Mouse (Mus musculus) T-helper 2 cell (primary cell): ENCODE measurements around the gene Ptch2.

ENCODE experiments used
- in situ Hi-C: fragments of 300-600 bp; cut with MboI, MseI; formaldehyde crosslinking; loops from one replicate; pipeline ENCODE4 v1.15.1; 2025; ENCODE audit warnings: high pct_unique_total_duplicates

Gene Ptch2

DNA sequence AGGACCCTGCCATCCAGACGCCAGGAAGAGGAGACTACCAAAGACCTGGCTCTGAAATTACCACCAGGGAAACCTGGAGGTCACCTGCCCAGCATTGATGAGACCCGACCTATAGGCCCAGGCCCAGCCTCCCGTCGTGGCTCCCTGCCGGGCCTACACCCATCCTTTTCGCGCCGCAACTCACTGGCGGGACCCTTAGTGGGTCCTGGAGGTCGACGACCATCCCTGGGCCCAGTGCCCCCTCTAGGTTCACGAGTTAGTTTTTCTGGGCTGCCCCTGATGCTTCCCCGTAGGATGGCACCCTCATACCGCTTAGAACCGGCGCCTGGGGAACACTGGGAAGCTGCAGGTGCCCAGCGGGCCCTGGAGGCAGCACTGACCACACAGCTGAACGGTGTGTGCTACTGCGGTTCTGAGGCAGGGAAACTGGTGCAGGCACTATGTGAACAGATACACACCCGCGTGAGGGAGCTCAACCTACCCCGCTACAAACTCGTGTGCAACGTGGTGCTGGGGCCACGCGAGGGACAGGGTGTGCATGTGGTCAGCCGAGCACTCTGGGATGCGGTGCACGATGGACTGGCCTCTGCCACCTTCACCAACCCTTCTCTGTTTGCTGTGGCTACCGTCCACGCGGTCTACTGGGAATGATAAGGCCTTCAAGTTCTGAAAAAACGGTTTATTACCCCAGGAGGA lies 32.3 kb downstream of the Ptch2 start:
- in situ Hi-C loops = no loop called here

DNA sequence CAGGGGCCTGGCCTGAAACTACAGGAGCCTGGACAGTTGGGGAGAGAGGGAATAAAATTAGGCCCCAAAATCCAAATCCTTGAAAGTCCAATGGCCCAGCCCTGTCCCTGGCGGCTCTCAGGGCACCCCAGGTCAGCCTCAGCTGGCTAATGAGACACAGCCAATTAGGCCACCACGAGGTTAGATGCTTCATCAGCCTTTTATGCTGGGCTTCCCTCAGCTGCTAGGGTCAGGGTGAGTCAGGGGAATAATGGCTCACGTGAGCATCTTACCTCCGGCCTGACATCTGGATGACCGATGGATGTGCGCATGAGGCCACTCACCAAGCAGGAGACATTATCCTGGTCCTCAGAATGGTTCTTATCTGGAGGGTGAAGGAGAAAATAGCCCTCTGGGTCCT lies 34.9 kb downstream of the Ptch2 start:
- in situ Hi-C loops = loop anchor here (5.0 to 10.0 kb wide), 2 partner anchors 133 to 306 kb away; partner anchors contain the start of genes Hectd3 and Hpdl

DNA sequence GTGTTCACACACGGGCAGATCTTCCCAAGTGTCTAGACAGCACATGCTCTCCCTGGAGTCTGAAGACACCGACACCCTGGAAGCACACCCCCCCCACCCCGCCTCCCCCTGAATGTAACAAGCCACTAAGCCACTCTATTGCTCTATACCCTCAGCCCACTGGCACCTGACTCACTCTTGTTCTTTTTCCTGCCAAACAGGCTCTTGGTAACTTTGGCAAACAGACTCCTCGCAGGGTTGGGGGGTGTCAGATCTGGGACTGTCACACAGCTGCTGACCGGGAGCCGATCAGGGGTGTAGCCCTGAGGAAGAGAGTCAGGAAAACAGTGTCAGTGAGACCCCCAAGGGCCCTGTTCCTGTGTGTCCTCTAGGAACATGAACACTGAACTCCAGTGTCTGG lies 35.3 kb downstream of the Ptch2 start:
- in situ Hi-C loops = loop anchor here (5.0 to 10.0 kb wide), 2 partner anchors 134 to 306 kb away; partner anchors contain the start of genes Hectd3 and Hpdl

DNA sequence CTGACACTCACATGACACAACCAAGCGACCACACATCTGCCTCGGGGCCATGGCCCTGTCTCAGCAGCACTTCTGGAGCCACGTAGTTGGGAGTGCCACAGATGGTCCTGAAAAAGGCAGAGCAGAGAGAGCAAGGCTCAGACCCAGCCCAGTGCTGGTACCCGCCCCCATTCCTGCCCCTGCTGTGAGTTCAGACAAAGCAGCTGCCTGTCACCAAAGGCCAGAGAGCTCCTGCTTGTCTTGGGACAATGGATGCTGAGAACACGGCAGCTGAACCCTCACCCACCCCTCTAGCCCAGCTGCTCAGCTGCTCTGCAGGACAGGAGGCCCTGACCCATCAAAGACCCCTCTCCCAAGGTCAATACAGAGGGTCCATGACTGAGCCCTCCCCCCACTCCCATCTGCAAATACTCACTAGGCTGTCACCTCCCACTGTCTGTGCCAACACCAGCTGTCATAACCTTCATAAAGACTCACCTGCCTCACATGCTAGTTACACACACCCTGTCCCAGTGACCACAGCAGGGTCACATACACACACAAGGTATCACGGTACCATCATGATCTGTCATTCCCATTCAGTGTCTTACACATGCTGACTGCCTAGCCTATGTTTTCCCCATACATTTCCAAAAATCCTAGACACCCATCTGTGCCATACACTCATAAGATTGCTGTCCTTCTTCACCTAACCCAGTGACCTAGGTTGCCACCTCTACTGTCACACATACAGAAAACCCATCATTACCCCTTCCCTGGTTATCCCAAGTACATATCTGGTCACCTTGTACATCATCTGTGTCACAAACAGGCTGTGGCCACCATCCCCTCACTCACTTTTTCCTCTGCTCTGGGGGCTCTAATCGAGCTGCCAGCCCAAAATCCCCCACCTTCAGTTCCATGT lies 36.3 kb downstream of the Ptch2 start:
- in situ Hi-C loops = loop anchor here (5.0 to 10.0 kb wide), 2 partner anchors 135 to 307 kb away; partner anchors contain the start of genes Hectd3 and Hpdl

DNA sequence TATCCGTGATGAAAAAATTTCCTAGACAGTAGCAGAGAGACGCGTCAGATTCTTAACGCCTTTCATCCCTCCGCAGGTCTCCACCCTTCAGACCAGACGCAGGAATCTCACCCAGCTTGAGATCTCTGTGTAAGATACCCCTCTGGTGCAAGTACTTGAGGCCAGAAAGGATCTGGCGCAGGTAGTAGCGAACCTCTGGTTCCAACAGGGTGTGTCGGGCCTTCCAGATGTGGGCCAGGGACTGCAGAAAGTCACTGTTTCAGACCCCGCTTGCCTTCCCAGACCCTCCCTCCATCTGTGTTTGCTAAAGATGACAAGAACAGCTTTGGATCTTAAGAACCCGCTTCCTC lies 36.9 kb downstream of the Ptch2 start:
- in situ Hi-C loops = loop anchor here (5.0 to 10.0 kb wide), 2 partner anchors 135 to 308 kb away; partner anchors contain the start of genes Hectd3 and Hpdl

DNA sequence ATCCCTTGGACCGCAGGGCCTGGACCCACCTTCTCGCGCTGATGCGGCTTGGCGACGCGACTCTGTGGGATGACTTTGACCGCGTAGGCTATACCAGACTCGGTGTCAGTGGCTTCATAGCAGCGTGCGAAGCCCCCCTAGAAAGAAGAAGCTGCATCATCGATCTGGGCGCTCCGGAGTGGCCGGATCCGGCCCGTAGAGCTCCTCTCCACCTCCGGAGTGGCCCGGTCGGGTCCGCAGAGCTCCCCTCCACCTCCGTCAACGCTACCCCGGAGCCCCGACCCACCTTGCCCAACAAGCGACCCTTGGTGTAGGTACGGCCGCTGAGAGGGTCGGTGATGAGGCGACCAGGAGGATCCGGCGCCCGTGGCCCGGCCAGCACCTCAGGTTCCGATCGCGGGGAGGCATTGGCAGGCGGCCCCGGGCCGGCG lies 37.5 kb downstream of the Ptch2 start:
- in situ Hi-C loops = loop anchor here (5.0 to 10.0 kb wide), 2 partner anchors 136 to 309 kb away; partner anchors contain the start of genes Hectd3 and Hpdl

DNA sequence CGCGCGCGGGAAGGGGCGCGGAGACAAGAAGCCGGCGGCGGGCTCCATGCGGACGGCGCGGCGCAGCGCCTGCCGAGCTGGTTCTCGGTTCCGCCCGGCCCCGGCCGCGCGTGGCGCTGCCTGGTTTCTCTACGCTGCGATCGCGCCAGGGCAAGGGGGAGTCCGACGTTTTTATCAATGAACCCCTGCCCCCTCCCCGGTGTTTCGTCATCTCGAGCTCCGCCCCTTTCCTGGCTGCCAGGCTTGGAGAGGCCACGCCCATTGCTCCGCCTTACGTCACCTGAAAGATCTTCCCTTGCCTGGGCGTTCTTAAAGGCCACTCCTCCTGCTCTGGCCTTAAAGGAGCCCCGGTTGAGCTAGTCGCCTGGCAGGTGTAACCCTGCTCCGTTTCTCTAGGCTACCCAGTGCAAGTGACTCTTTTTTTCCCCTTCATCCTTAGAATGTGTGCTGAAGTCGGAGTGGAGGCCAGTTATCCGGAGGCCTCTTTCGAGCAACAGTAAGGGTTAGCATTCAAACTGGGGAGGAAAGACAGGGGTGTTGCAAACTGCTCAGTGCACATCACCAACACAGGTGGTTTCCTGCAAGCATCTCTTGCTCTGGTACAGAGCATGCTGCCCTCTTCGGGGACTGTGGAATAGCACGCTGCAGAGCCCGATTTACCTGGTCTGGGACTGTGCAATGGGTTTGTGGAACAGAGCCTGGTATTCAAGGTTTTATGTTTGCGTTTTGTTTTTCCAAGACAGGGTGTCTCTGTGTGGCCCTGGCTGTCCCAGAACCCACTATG lies 38.1 kb downstream of the Ptch2 start, which contains the start of gene Plk3:
Gene Plk3, minus strand, starts transcription at position 147 of the 784 bp plus-strand sequence.
- in situ Hi-C loops = loop anchor here (5.0 to 10.0 kb wide), 2 partner anchors 137 to 309 kb away; partner anchors contain the start of genes Hectd3 and Hpdl

DNA sequence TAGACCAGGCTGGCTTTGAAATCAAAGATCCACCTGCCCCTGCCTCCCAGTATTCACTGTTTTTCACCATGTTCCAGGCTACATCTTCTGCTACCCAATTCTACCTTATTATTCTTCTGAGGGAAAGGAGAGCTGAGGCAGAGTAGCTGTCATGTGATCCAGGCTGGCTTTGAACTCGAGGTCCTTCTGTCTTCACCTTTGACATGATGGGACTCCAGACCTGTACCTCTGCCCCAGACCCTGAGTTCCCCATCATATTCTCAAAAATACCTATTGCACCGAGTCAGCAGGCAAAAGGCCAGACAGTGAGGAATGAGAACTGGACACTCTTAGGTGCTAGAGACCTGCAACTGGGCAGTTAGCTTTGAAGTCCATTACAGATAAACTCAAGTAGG lies 38.7 kb downstream of the Ptch2 start:
- in situ Hi-C loops = loop anchor here (5.0 to 10.0 kb wide), 2 partner anchors 137 to 310 kb away; partner anchors contain the start of genes Hectd3 and Hpdl

DNA sequence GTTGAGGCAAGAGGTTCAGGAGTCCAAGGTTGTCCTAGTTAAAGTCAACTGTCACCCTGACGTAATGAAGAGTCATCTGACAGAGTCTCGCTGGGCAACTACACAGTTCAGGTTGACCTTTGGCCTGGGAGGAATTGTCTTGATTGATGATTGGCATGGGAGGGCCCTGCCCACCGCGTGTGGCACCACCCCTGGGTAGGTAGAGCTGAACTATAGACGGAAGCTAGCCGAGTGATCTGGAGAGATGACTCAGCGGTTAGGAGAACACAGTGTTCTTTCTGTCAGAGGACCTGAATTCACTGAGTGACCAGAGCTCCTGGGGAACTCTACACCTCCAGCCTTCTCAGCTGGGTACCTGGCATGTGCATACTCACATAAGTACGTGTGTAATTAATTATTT lies 40.2 kb downstream of the Ptch2 start:
- in situ Hi-C loops = loop anchor here (10.0 kb wide), 1 partner anchor 311 kb away; the partner anchor contains the start of gene Hpdl

DNA sequence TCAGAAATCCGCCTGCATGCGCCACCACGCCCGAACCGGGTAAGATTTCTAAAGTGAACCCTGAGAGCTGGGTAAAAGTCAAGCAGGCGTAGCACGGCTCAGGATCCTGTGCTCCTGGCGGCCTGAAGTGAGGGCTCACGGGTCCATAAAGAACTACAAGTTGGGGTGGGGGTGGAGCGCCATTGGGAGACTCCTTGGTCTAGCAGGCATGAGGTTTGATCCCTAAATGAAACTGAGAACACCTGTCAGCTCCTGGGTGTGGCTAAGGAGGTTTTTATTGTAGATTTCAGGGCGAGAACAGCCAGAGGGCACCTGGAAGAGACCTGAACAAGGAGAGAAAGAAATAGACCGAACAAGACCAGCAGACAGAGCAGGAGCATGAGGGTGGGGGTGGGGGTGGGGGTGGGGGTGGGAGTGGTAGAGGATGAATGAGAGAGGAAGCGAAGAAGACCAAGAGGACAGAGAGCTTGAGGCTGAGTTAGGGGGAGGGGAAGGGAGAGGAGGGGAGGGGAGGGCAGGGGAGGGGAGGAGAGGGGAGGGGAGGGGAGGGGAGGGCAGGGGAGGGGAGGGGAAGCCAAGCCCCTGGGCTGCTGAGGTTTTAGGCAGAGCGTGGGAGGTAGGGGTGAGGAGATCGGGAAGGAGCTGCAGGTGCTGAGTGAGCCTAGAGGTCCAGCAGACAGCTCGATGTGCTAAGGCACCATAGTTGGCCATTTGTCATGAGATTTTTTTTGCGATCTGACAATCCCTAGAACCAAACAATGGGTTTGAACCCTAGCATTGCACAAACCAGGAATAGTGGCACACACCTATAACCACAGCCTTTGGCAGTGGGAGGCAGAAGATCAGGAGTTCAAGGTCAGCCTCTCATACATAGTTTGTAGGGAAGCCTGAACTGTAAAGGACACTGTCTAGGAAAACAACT lies 42.7 kb downstream of the Ptch2 start:
- in situ Hi-C loops = loop anchor here (10.0 kb wide), 1 partner anchor 314 kb away; the partner anchor contains the start of gene Hpdl

DNA sequence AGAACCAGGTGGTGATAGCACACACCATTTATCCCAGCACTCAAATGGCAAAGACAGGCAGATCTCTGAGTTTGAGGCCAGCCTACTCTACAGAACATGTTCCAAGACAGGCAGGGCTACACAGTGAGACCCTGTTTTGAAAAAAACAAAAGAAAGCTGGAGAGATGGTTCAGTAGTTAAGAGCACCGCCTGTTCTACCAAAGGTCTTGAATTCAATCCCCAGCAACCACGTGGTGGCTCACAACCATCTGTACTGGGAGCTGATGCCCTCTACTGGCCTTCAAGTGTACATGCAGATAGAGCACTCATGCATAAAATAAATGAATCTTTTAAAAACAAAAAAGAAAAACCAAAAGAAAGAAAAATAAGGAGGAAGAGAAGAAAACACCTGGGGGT lies 43.3 kb downstream of the Ptch2 start:
- in situ Hi-C loops = loop anchor here (10.0 kb wide), 1 partner anchor 314 kb away; the partner anchor contains the start of gene Hpdl

DNA sequence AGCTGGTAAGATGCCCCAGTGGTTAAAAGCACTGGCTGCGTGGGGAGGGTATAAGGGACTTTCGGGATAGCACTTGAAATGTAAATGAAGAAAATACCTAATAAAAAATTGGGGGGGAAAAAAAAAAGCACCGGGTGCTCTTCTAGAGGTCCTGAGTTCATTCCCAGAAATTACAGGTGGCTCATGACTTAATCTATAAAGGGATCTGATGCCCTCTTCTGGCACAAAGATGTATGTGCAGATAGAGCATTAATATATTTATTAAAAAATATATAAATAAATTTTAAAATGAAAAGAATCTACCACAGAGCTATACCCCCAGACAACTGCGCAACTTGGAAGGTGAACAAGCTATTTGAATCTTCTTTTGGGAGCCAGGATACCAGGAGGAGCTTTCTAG lies 44.7 kb downstream of the Ptch2 start:
- in situ Hi-C loops = no loop called here

DNA sequence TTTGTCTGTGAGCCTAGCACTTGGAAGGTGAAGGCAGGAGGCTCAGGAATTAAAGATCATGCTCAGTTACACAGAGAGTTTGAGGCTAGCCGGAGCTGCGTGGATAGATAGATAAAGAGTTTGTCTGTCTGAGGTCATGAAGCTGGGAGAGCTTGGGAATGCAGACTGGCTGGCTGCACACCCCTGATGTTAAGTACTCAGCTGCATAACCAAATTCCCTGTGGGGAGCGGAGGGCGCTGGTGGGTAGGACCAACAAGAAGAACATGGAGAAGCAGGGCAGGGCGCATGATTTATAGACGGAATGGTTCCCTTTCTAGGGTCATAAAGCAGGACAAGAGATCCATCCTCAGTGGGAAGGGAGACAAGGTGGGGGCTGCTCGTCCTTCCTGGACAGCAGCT lies 47.1 kb downstream of the Ptch2 start:
- in situ Hi-C loops = no loop called here

DNA sequence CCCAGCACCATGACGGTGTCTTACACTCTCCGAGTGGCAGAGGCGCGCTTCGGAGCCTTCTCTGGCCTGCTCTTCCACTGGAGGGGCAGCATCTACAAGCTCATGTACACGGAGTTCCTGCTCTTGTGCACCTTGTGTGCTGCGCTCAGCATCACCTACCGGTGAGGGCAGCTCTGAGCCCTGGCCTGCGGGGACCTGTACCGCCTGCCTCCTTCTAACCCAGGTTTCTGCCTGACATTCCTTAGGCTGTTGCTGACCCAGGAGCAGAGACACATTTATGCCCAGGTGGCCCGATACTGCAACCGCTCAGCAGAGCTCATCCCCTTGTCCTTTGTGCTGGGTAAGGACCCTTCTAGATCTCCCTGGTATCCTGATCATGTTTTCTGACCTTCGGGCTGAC lies 49.4 kb downstream of the Ptch2 start:
- in situ Hi-C loops = no loop called here

DNA sequence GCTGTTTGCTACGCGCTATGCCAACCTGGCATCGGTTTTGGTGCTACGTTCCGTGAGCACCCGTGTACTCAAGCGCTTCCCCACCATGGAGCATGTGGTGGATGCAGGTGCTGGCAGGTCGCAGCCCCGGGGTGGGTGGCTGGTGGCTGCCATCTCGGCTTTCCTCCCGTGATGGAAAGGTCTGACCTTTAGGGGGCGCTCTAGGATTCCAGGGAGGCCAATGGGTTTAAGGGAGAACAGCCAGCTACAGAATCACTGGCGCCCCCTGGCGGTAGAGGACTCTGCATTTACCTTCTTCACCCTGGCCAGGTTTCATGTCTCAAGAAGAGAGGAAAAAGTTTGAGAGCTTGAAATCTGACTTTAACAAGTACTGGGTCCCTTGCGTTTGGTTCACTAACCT lies 50.3 kb downstream of the Ptch2 start:
- in situ Hi-C loops = no loop called here

DNA sequence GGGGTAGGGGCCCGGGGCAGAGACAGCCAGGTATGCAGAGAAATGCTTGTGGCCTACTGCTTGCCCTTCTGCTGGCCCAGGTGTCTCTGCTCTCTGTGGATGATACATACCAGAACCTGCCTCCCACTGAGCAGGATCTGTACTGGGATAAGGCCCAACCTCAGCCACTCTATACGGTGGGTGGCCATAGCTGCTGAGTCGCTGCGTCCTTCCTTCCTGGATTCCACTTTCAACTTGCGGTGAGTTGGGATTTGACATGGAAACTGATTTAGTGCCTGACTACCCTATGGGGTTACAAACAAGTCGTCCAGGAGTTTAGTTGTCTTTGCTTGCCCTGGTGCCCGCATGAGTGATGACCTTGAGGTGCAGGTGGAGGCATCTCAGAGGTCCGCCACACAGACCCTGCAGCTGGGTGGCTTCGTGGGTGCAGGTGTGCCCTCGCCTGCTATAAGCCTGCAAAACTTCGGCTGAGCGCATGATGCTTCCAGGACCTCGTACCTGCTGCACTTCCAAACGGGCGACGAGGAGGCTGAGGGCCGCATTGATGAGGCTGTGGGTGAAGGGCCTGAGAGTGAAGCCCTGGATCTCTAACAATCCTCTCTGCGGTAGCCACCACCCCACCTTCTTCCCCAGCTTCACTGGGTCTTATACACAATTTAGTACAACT lies 52.3 kb downstream of the Ptch2 start:
- in situ Hi-C loops = no loop called here

DNA sequence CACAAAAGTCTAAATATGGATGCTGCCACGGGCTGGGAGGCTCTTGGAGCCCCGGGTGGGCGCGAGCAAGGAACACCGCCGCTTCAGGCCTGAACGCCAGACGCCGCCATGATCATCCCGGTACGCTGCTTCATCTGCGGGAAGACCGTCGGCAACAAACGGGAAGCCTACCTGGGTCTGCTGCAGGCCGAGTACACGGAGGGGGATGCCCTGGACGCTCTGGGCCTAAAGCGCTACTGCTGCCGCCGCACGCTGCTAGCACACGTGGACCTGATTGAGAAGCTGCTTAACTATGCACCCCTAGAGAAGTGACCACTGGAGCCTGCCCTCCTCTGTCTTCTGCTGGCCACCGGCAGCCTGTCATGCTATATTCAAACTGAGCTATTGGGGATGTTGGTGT lies 52.9 kb downstream of the Ptch2 start:
- in situ Hi-C loops = no loop called here

DNA sequence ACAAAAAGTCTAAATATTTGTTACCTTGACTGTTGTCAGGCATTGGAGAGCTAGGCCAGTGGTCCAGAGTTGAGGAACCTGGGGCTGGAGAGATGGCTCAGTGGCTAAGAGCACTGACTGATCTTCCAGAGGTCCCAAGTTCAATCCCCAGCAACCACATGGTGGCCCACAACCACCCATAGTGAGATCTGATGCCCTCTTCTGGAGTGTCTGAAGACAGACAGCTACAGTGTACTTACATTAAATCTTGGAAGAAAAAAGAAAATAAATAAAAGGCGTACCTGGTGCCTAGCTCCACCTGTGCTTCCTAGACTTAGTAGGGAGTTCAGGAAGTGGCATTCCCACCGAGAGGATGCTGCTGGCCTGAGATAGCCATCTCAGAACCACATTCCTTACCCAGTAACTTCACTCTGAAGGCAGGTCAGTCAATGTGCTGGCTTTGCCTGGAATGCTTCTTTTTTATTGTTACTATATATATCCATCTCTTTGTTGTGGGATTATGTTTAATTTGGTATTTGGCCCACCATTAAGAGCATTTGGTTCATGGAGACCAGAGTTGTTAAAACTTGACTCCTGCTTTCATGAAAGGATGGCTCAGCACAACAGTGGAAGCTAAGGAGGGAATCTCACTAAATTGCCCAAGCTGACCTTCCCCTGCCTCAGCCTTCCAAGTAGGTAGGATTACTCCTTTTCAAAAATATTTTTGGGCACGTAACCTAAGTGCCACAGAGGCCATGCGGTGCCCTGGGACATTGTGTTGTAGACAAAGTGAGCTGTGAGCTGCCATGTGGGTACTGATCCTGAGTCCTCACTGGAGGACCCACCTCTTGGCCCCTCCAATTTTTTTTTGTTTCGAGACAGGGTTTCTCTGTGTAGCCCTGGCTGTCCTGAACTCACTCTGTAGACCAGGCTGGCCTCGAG lies 53.7 kb downstream of the Ptch2 start:
- in situ Hi-C loops = loop anchor here (5.0 kb wide), 1 partner anchor 38 kb away; no protein-coding TSS in a partner anchor
